8 mouse cellular contexts compared by ENCODE assay signal in genomic region chr2:102257964-102258605, GRCm38 (mm10).
DNase-seq lines count a peak whose midpoint lies in the region; ATAC-seq and TF ChIP-seq lines count a peak whose summit lies in the region.

No protein-coding gene starts in this region.

- peak; percentile 47 for ATAC-seq in CD4-positive, CD25-positive, alpha-beta regulatory T cell, adult 4 months
- ATAC-seq in common myeloid progenitor, adult 5-6 weeks (replicated peaks; ENCODE audit: low read depth, poor library complexity, severe bottlenecking): peak; percentile 36; the same call in 1 of the 2 replicates
- ATAC-seq in heart, postnatal 0 days (ENCODE audit: insufficient read depth, low read depth): no peak
- ATAC-seq in liver, postnatal 0 days: no peak

- peak; percentile 12 to 15 for DNase-seq in heart, adult 18-20 months
- no peak for DNase-seq in heart, postnatal 14 days
- no peak for DNase-seq in heart, postnatal 0 days (ENCODE audit: low spot score)
- no peak for DNase-seq in liver, postnatal 0 days
- DNase-seq in thymus, adult 2 months: no peak
- DNase-seq in urinary bladder, postnatal 36 days (ENCODE audit: low spot score in 2 of 2): no peak

- H3K36me3 ChIP-seq in heart, postnatal 0 days (replicated peaks; ENCODE audit: control insufficient read depth, insufficient read depth, low read length): no peaks in the 10 kb centered on the region
- H3K36me3 ChIP-seq in liver, postnatal 0 days (replicated peaks; ENCODE audit: insufficient read depth, low read length): no peaks in the 10 kb centered on the region
- no peaks in the 10 kb centered on the region for H3K36me3 ChIP-seq in thymus, adult 2 months (ENCODE audit: control insufficient read depth, insufficient read depth, low read length)

- TF ChIP-seq CTCF in heart, postnatal 0 days (IDR thresholded peaks at IDR 0.05; ENCODE audit: low read depth): no peak
- no peak for TF ChIP-seq CTCF in liver, postnatal 0 days (IDR thresholded peaks at IDR 0.05; ENCODE audit: low read depth)
- TF ChIP-seq CTCF in thymus, adult 2 months (IDR thresholded peaks at IDR 0.05; ENCODE audit: borderline replicate concordance, control insufficient read depth, extremely low read depth, insufficient read depth, low read length, poor library complexity): no peak

- H3K4me1 ChIP-seq in heart, postnatal 0 days (ENCODE audit: control insufficient read depth, insufficient read depth): peaks cover 21% of the 10 kb centered on the region
- H3K4me1 ChIP-seq in liver, postnatal 0 days (ENCODE audit: insufficient read depth): peaks cover 15% of the 10 kb centered on the region
- peaks cover 44% of the 10 kb centered on the region for H3K4me1 ChIP-seq in thymus, adult 2 months (replicated peaks; ENCODE audit: control insufficient read depth, insufficient read depth, low read length)

- 6% methylated on average over 12 of the region's 12 CpGs for WGBS in heart, postnatal 0 days
- WGBS in liver, postnatal 0 days (ENCODE audit: insufficient replicate concordance): 4% methylated on average over 12 of the region's 12 CpGs
- 2% methylated on average over 12 of the region's 12 CpGs for WGBS in thymus, adult 2 months

- 0 out of 2 replicates have a peak, but pooled peaks cover 18% of the 10 kb centered on the region for H3K27me3 ChIP-seq in heart, postnatal 0 days (ENCODE audit: control insufficient read depth, insufficient read depth, low read length)
- peaks cover 7% of the 10 kb centered on the region; the same call in 1 of the 2 replicates for H3K27me3 ChIP-seq in liver, postnatal 0 days (ENCODE audit: insufficient read depth, low read length)
- H3K27me3 ChIP-seq in thymus, adult 2 months (ENCODE audit: control insufficient read depth, insufficient read depth, low read length): no peaks in the 10 kb centered on the region

- H3K9me3 ChIP-seq in heart, postnatal 0 days (replicated peaks; ENCODE audit: control insufficient read depth, low read length): no peaks in the 10 kb centered on the region
- H3K9me3 ChIP-seq in liver, postnatal 0 days (ENCODE audit: low read length): no peaks in the 10 kb centered on the region

- no peak overlapping the region for H3K9ac ChIP-seq in heart, postnatal 0 days (replicated peaks; ENCODE audit: low read depth, low read length)
- no peak overlapping the region for H3K9ac ChIP-seq in liver, postnatal 0 days (replicated peaks)

- no peak for TF ChIP-seq POLR2A in thymus, adult 2 months (IDR thresholded peaks at IDR 0.05; ENCODE audit: control insufficient read depth, extremely low read depth, insufficient read depth, low read length, poor library complexity)

- peak overlapping the region; percentile 35 for H3K4me2 ChIP-seq in heart, postnatal 0 days (ENCODE audit: low read depth, low read length)
- H3K4me2 ChIP-seq in liver, postnatal 0 days (ENCODE audit: low read depth, low read length): peak overlapping the region; percentile 18; the same call in 1 of the 2 replicates

- intact Hi-C loops in heart, postnatal 14 days (cut with DNase I): no loop called here

- no peak for TF ChIP-seq EP300 in heart, postnatal 0 days (IDR thresholded peaks at IDR 0.05; ENCODE audit: low read depth)
- TF ChIP-seq EP300 in liver, postnatal 0 days (IDR thresholded peaks at IDR 0.05; ENCODE audit: low read depth): no peak

- H3K4me3 ChIP-seq in heart, postnatal 0 days (ENCODE audit: low read depth, low read length): no peak overlapping the region; the same call in 1 of the 2 replicates
- H3K4me3 ChIP-seq in liver, postnatal 0 days (ENCODE audit: low read depth, low read length): no peak overlapping the region
- H3K4me3 ChIP-seq in thymus, adult 2 months (ENCODE audit: control insufficient read depth, insufficient read depth, low read length): no peak overlapping the region

- H3K27ac ChIP-seq in heart, postnatal 0 days (ENCODE audit: low read depth): no peak overlapping the region; the same call in 1 of the 2 replicates
- H3K27ac ChIP-seq in liver, postnatal 0 days (ENCODE audit: low read depth): no peak overlapping the region
- H3K27ac ChIP-seq in thymus, adult 2 months (ENCODE audit: control insufficient read depth, insufficient read depth, low read length): peak overlapping the region; percentile 95

Comparison
In these comparisons a context has a peak if more than half of its experiments do, and no peak if none do; other contexts are left out.
1. DNase-seq: peak in heart, adult 18-20 months (2 of 2); none in heart, postnatal 14 days (0 of 2), heart, postnatal 0 days (single experiment), liver, postnatal 0 days (single experiment), thymus, adult 2 months (single experiment) and urinary bladder, postnatal 36 days (0 of 2).
2. ATAC-seq: peak in CD4-positive, CD25-positive, alpha-beta regulatory T cell, adult 4 months (single experiment) and common myeloid progenitor, adult 5-6 weeks (single experiment); none in heart, postnatal 0 days (single experiment) and liver, postnatal 0 days (single experiment).